Mouse (Mus musculus) E14TG2a.4 (cell line): ENCODE measurements around the gene Tmsb15a.

Experiments
- CTCF ChIP-seq: conservative IDR thresholded peaks from 2 replicates; pipeline ENCODE4 v1.5.1; 2014; ENCODE audit warnings: low read length
- POU5F1 ChIP-seq: IDR thresholded peaks from 2 replicates; pipeline ENCODE4 v1.6.1; 2014; ENCODE audit warnings: low read length, borderline replicate concordance

DNA sequence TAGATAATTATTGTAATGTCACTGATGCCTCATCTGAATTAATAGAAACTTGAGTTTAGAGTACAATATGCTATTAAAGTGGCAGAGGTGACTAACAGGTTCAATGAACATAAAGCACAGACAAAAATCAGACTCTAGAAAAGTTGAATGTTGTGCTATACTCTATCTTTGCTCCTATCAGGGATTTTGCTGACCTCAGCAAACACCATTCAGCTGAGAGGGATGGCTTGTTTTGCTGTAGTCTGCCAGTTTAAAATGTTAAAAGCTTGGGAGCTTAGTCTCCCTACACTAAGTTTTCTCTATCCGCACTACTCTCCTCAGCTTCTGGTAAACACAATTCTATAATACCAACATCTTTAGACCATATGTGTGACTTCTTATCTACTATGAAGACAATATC is 21.9 kb downstream of the Tmsb15a start:
- TF ChIP-seq CTCF, result no peak
- TF ChIP-seq POU5F1, result no peak
